Mouse (Mus musculus) hindbrain, postnatal 0 days (tissue): ENCODE measurements around the gene Iffo1. TPM values are rescaled to one million over a fixed set of nuclear protein-coding genes. Genes with fewer than 3 reads are reported as not detected.

Experiments
- ATAC-seq: fragments of 200-750 bp; cut with Nextera tagmentation; 2 replicates; pipeline ENCODE4 v1.8.0; 2017; ENCODE audit warnings: mild to moderate bottlenecking, moderate TSS enrichment, moderate library complexity
- DNase-seq: peaks from one replicate; pipeline ENCODE4 v3.0.0-alpha.2; 2015; ENCODE audit warnings: low spot score
- H3K27ac ChIP-seq: fragments of 300-500 bp; sonication (generic); 2 replicates; pipeline ENCODE4 v1.5.1; 2014; ENCODE audit warnings: mild to moderate bottlenecking
- H3K27me3 ChIP-seq: fragments of 300-500 bp; sonication (generic); 2 replicates; pipeline ENCODE4 v1.6.1; 2014; ENCODE audit warnings: low read length, mixed read lengths; ENCODE audit not compliant: insufficient read depth
- H3K36me3 ChIP-seq: fragments of 300-500 bp; sonication (generic); 2 replicates; pipeline ENCODE4 v1.6.1; 2014; ENCODE audit warnings: low read length, mixed read lengths; ENCODE audit not compliant: insufficient read depth
- H3K4me1 ChIP-seq: fragments of 300-500 bp; sonication (generic); 2 replicates; pipeline ENCODE4 v1.6.1; 2014; ENCODE audit warnings: antibody characterized with exemption, low read length, mixed read lengths; ENCODE audit not compliant: insufficient read depth
- H3K4me2 ChIP-seq: fragments of 300-500 bp; sonication (generic); 2 replicates; pipeline ENCODE4 v1.6.1; 2014; ENCODE audit warnings: low read depth, mild to moderate bottlenecking, low read length, moderate library complexity, mixed read lengths
- H3K4me3 ChIP-seq: fragments of 300-500 bp; sonication (generic); 2 replicates; pipeline ENCODE4 v1.5.1; 2014; ENCODE audit warnings: low read length
- H3K9ac ChIP-seq: fragments of 300-500 bp; sonication (generic); replicated peaks from 2 replicates; pipeline ENCODE4 v1.6.1; 2014; ENCODE audit warnings: mild to moderate bottlenecking, low read length, moderate library complexity, mixed read lengths
- H3K9me3 ChIP-seq: fragments of 300-500 bp; sonication (generic); 2 replicates; pipeline ENCODE4 v1.6.1; 2016; ENCODE audit warnings: low read length, mixed read lengths
- CTCF ChIP-seq: IDR thresholded peaks from 2 replicates; pipeline ENCODE4 v1.5.1; 2016; ENCODE audit warnings: antibody characterized with exemption, control low read depth, low read depth
- WGBS: fragments of 180-500 bp; shearing (Covaris S2); extraction: QIAGEN DNeasy Blood & Tissue Kit; methylation state at CpG from one replicate; pipeline ENCODE4 v1.1.7; 2014; 5-methylcytosine and 5-hydroxymethylcytosine counted together
- polyA plus RNA-seq: library from polyadenylated mRNA; unstranded; fragments of >200 nt; fragmentation: Nextera tagmentation; extraction: Ambion mirVana; gene quantifications from 2 replicates; pipeline ENCODE4 v1.2.1, GENCODE M21; 2015
- total RNA-seq: library from RNA; depleted of rRNA; stranded (reverse); fragments of >200 nt; gene quantifications from 2 replicates; pipeline ENCODE4 v1.2.3, GENCODE M21; 2014

The Iffo1 gene
- total and polyA plus RNA-seq, 2 experiments from 2014 or later = 20.3 to 30.5 TPM

DNA sequence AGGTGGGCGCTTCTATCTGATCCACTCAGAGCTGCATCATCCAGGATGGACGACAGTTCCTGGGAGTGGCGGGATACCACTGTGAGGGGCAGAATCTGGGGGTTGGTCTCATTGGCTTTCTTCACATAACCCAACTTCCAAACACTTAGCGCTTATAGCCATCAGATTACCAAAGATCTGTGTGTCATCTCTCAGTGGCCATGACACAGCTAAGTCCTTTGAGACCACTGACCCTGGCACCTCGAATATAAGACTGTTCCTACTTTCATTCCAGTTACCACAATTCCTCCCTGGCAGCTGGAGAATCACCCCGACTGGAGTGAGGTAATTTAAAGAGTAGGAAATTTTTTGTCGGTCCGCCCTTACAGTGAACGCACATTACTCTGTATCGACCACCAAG, 41.2 kb downstream of the Iffo1 start:
- Histone ChIP-seq H3K27ac (no peak overlapping the region), H3K4me3 (no peak overlapping the region), H3K27me3 (no peaks in the 10 kb centered on the region), H3K4me1 (no peaks in the 10 kb centered on the region), H3K9me3 (no peaks in the 10 kb centered on the region), H3K4me2 (no peak overlapping the region), H3K9ac (no peak overlapping the region), H3K36me3 (peaks cover 56% of the 10 kb centered on the region)
- 94% methylated on average over 10 of the region's 10 CpGs for WGBS
- DNase-seq = no peak
- TF ChIP-seq CTCF = no peak
- ATAC-seq = no peak

DNA sequence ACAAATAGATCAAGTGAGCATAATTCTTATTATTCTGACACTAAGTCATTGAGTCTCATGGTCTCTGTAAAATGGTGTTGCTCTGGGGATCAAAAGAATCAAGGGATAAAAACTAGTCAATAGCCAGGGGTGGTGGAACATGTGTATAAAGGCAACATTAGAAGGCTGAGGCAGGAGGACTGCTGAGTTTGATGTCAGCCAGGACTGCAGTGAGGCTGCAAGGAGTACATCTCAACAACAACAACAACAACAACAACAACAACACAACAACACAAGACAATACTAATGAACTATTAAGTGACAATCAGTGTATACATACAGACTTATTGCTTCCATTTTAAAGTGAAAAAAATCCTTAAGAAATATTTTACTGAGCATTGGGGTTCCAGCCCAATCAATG, 45.8 kb downstream of the Iffo1 start:
- ATAC-seq (no peak), DNase-seq (no peak)
- H3K4me1 ChIP-seq = peaks cover 5% of the 10 kb centered on the region
- TF ChIP-seq CTCF = no peak
- H3K4me3 ChIP-seq = peak overlapping the region; percentile 70
- H3K9ac ChIP-seq = peak overlapping the region; percentile 74
- H3K9me3 ChIP-seq = no peaks in the 10 kb centered on the region
- H3K36me3 ChIP-seq = peaks cover 33% of the 10 kb centered on the region
- H3K27ac ChIP-seq = peak overlapping the region; percentile 97; the same call in 1 of the 2 replicates
- H3K27me3 ChIP-seq = no peaks in the 10 kb centered on the region
- H3K4me2 ChIP-seq = peak overlapping the region; percentile 88

DNA sequence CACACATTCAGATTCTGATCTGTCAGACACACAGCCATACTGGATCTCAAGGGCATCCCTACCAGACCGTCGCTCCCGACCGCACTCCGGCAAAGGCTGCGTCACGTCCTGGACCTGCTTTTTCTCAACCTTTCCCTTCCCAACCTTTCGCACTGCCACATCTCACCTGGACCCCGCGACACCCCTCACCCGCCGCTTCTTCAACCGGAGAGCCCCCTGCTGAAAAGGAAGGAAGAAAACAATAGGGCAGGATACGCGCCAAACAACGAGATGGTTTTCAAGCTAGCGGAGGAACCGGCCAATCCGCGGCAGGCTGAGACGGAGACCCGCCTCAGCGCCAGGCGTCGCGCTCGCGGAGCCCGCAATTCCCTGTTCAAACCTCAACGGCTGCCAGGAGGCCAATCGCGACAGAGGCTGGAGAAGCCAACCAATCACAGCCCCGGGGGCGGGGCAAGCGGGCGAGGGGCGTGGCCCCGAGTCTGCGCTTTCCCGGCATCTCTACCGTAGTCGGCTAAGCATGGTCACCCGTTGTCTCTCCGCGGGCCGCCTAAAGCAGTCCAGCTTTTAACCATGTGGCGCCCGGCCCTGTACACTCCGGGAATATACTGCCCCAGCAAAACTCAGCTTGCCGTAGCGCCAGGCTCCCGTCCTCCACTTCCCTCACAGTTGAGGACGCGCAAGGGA, 46.4 kb downstream of the Iffo1 start, which contains the start of the genes Ncapd2 and Mrpl51:
Ncapd2 (minus strand) TSS at position 370 of the 684 bp plus-strand sequence.
Mrpl51 (plus strand) TSS at position 470 of the 684 bp plus-strand sequence.
- H3K27ac ChIP-seq = peak within 1 kb of the TSS; percentile 97
- peak; percentile 45 for TF ChIP-seq CTCF
- peaks cover 5% of the 10 kb centered on the region for H3K4me1 ChIP-seq
- peak within 1 kb of the TSS; percentile 74 for H3K9ac ChIP-seq
- peaks cover 36% of the 10 kb centered on the region for H3K36me3 ChIP-seq
- no peaks in the 10 kb centered on the region for H3K27me3 ChIP-seq
- H3K4me2 ChIP-seq = peak within 1 kb of the TSS; percentile 88
- H3K9me3 ChIP-seq = no peaks in the 10 kb centered on the region
- DNase-seq (peak; percentile 100), ATAC-seq (peak; percentile 99)
- H3K4me3 ChIP-seq = peak within 1 kb of the TSS; percentile 70
- under 1% methylated on average over 51 of the region's 54 CpGs for WGBS

DNA sequence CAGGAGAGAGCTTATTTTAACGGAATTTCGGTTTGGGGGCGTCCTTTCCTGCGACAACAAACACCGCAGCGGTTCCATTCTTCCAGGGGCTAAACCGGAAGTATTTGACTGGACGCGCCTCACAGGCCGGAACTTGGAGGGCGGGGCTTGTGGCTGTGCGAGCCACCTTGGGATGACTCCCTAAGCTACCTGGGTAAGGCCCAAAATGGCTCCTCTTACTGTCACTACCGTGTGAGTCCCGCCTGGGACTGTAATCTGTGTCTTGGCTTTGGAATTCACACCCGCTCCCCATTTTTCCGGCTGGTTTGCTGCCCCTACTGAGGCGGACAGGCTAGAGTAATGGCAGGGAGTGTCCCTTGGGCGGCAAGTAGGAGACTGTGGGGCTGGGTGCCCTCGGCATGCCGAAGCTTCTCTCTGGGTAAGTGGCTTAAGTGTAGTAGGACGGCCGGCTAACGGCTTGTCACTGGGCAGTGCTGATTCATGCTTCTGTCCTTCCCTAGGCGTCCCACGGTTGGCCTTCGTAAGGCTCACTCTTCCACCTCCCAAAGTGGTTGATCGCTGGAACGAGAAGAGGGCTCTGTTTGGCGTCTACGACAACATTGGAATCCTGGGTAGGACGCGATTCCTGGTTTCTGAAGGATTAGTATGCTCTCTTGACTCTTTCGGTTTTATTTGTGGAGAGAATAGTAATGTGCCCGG, 47.1 kb downstream of the Iffo1 start:
- Histone ChIP-seq H3K4me3 (peak overlapping the region; percentile 70), H3K9me3 (no peaks in the 10 kb centered on the region), H3K4me1 (peaks cover 5% of the 10 kb centered on the region), H3K36me3 (peaks cover 29% of the 10 kb centered on the region), H3K9ac (peak overlapping the region; percentile 74), H3K27ac (peak overlapping the region; percentile 97), H3K27me3 (no peaks in the 10 kb centered on the region), H3K4me2 (peak overlapping the region; percentile 88)
- TF ChIP-seq CTCF = no peak
- peak; percentile 94 for ATAC-seq
- peak; percentile 96 for DNase-seq
- WGBS = under 1% methylated on average over 34 of the region's 34 CpGs

DNA sequence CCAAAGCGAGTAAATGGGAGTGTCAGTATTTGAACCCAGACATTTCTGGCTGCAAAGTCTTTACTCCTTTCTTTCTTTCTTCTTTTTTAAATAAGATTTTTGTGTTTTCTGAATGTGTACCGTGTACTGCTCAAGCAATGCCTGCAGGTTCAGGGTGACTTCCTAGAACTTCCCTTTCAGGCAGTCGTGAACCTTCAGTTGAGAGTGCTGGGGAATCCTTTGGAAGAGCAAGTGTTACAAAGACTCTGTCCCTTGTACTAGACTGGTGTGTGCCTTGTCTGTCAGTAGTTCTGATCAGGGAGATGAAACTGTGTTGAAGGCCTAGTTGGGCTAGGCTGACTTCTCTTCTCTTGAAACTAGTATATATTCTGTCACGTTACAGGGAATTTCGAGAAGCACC, 47.8 kb downstream of the Iffo1 start:
- TF ChIP-seq CTCF = no peak
- ATAC-seq = no peak

DNA sequence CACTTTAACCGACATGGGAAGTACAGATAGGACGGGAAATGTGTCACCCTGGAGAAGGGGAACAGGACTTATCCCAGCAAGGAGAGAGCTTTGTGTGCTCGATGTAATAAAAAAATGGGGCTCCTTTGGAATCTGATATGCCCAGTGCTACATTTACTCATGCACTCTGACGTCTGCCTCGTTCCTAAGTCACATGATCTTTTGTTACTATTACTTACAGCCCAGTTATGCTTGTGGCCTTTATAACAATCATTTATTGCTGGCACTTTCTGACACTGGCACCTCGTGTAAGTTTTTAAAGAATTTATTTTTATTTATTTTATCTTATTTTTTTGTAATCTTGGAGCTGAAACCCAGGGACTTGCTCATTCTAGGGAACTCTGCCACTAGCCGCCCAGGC, 48.3 kb downstream of the Iffo1 start:
- DNase-seq = no peak
- 80% methylated on average over 7 of the region's 7 CpGs for WGBS
- no peak overlapping the region for H3K4me3 ChIP-seq
- no peaks in the 10 kb centered on the region for H3K9me3 ChIP-seq
- H3K4me2 ChIP-seq = no peak overlapping the region
- no peak for ATAC-seq
- H3K27ac ChIP-seq = no peak overlapping the region
- peaks cover 22% of the 10 kb centered on the region for H3K36me3 ChIP-seq
- peaks cover 5% of the 10 kb centered on the region for H3K4me1 ChIP-seq
- no peaks in the 10 kb centered on the region for H3K27me3 ChIP-seq
- no peak for TF ChIP-seq CTCF
- H3K9ac ChIP-seq = no peak overlapping the region

More for the DNA sequence above, 47.8 kb downstream of the Iffo1 start:
- H3K9ac ChIP-seq = peak overlapping the region; percentile 74
- peaks cover 23% of the 10 kb centered on the region for H3K36me3 ChIP-seq
- 51% methylated on average over 5 of the region's 5 CpGs for WGBS
- no peaks in the 10 kb centered on the region for H3K9me3 ChIP-seq
- H3K4me1 ChIP-seq = peaks cover 5% of the 10 kb centered on the region
- peak overlapping the region; percentile 88 for H3K4me2 ChIP-seq
- peak overlapping the region; percentile 70 for H3K4me3 ChIP-seq
- no peak for DNase-seq
- H3K27me3 ChIP-seq = no peaks in the 10 kb centered on the region
- H3K27ac ChIP-seq = peak overlapping the region; percentile 97
